Mouse (Mus musculus) ES-Bruce4 (cell line): ENCODE measurements around the gene Tep1.

Experiments used
- CTCF ChIP-seq: IDR thresholded peaks from one replicate; pipeline ENCODE4 v1.8.1; 2011; ENCODE audit warnings: low read depth, low read length
- EP300 ChIP-seq: IDR thresholded peaks from 2 replicates; pipeline ENCODE4 v1.6.1; 2011; ENCODE audit warnings: low read depth, low read length; ENCODE audit not compliant: insufficient read depth
- POLR2A ChIP-seq: IDR thresholded peaks from one replicate; pipeline ENCODE4 v1.8.1; 2011; ENCODE audit warnings: low read length; ENCODE audit not compliant: insufficient read depth

GRCm38 (mm10) chr14:50892091-50892490, 21.7 kb upstream of the Tep1 start:
- TF ChIP-seq POLR2A (no peak), CTCF (no peak), EP300 (no peak)
